Mouse (Mus musculus) layer of hippocampus, adult 9-10 months (tissue): ENCODE data around the gene Knop1.

Experiments used
- DNase-seq: peaks from one replicate; pipeline ENCODE4 v3.0.0; 2022; ENCODE audit warnings: low spot score

The Knop1 gene

GRCm38 (mm10) chr7:118797600-118797999 lies 58.5 kb downstream of the Knop1 start:
- no peak for DNase-seq

GRCm38 (mm10) chr7:118796838-118797237 lies 59.2 kb downstream of the Knop1 start:
- DNase-seq, result no peak

- DNase-seq, result no peak
These were observed 60.3 kb downstream of the Knop1 start for GRCm38 (mm10) chr7:118795779-118796178.

- DNase-seq, result no peak
These were observed 62.2 kb downstream of the Knop1 start for GRCm38 (mm10) chr7:118793899-118794298.
